Mouse (Mus musculus) neural tube, embryonic 13.5 days (tissue): ENCODE measurements at regions not wholly inside any gene's neighbourhood (a gene's known extent, or its start where the extent isn't known, plus 50 kb on each side); places are given as distances from the start of the nearest gene placed in this dataset.

ENCODE experiments used
- ATAC-seq: fragments of 200-750 bp; cut with Nextera tagmentation; 2 replicates; pipeline ENCODE4 v1.8.0; 2017; ENCODE audit warnings: low read depth, mild to moderate bottlenecking, moderate TSS enrichment, moderate library complexity
- H3K27ac ChIP-seq: fragments of 300-500 bp; sonication (generic); replicated peaks from 2 replicates; pipeline ENCODE4 v1.5.1; 2015; ENCODE audit warnings: moderate library complexity, mild to moderate bottlenecking, inconsistent platforms
- H3K27me3 ChIP-seq: fragments of 300-500 bp; sonication (generic); 2 replicates; pipeline ENCODE4 v1.6.1; 2015; ENCODE audit warnings: mild to moderate bottlenecking, inconsistent platforms
- H3K36me3 ChIP-seq: fragments of 300-500 bp; sonication (generic); 2 replicates; pipeline ENCODE4 v1.6.1; 2015; ENCODE audit warnings: mild to moderate bottlenecking, inconsistent platforms
- H3K4me1 ChIP-seq: fragments of 300-500 bp; sonication (generic); replicated peaks from 2 replicates; pipeline ENCODE4 v1.6.1; 2015; ENCODE audit warnings: inconsistent platforms
- H3K4me2 ChIP-seq: fragments of 300-500 bp; sonication (generic); 2 replicates; pipeline ENCODE4 v1.6.1; 2015; ENCODE audit warnings: inconsistent platforms, mild to moderate bottlenecking, moderate library complexity
- H3K4me3 ChIP-seq: fragments of 300-500 bp; sonication (generic); 2 replicates; pipeline ENCODE4 v1.5.1; 2015; ENCODE audit warnings: mild to moderate bottlenecking, inconsistent platforms
- H3K9ac ChIP-seq: fragments of 300-500 bp; sonication (generic); 2 replicates; pipeline ENCODE4 v1.6.1; 2015; ENCODE audit warnings: moderate library complexity, mild to moderate bottlenecking, inconsistent platforms
- H3K9me3 ChIP-seq: fragments of 300-500 bp; sonication (generic); 2 replicates; pipeline ENCODE4 v1.6.1; 2016; ENCODE audit warnings: inconsistent platforms
- WGBS: fragments of 180-500 bp; shearing (Covaris S2); methylation state at CpG from one replicate; pipeline ENCODE4 v1.1.7; 2015; 5-methylcytosine and 5-hydroxymethylcytosine counted together

- no peak overlapping the region for H3K9ac ChIP-seq
- 56% methylated on average over 4 of the region's 4 CpGs for WGBS
- H3K9me3 ChIP-seq, result no peaks in the 10 kb centered on the region
- no peak overlapping the region for H3K4me2 ChIP-seq
- no peak for ATAC-seq
- H3K4me1 ChIP-seq, result peaks cover 32% of the 10 kb centered on the region
- H3K4me3 ChIP-seq, result no peak overlapping the region
- no peak overlapping the region for H3K27ac ChIP-seq
- peaks cover 18% of the 10 kb centered on the region for H3K27me3 ChIP-seq
- no peaks in the 10 kb centered on the region for H3K36me3 ChIP-seq
These were observed 135.4 kb upstream of the Gm12830 start for GRCm38 (mm10) chr4:114686091-114686490.

- WGBS, result 20% methylated on average over 16 of the region's 16 CpGs
- no peaks in the 10 kb centered on the region for H3K36me3 ChIP-seq
- no peak for ATAC-seq
- no peak overlapping the region for H3K4me3 ChIP-seq
- no peaks in the 10 kb centered on the region for H3K9me3 ChIP-seq
- peaks cover 30% of the 10 kb centered on the region for H3K27me3 ChIP-seq
- H3K4me1 ChIP-seq, result peaks cover 24% of the 10 kb centered on the region
- H3K27ac ChIP-seq, result no peak overlapping the region
- H3K9ac ChIP-seq, result no peak overlapping the region
- H3K4me2 ChIP-seq, result no peak overlapping the region
These were observed 133.1 kb upstream of the Gm12830 start for GRCm38 (mm10) chr4:114688356-114688972.

GRCm38 (mm10) chr4:114688973-114689371 is 132.6 kb upstream of the Gm12830 start:
- no peak for ATAC-seq
- H3K27ac ChIP-seq, result no peak overlapping the region
- no peak overlapping the region for H3K4me3 ChIP-seq
- WGBS, result 70% methylated on average over 6 of the region's 6 CpGs
- no peaks in the 10 kb centered on the region for H3K9me3 ChIP-seq
- peaks cover 28% of the 10 kb centered on the region for H3K27me3 ChIP-seq
- no peaks in the 10 kb centered on the region for H3K36me3 ChIP-seq
- no peak overlapping the region for H3K4me2 ChIP-seq
- peaks cover 23% of the 10 kb centered on the region for H3K4me1 ChIP-seq
- no peak overlapping the region for H3K9ac ChIP-seq

- Histone ChIP-seq H3K36me3 (no peaks in the 10 kb centered on the region), H3K4me1 (no peaks in the 10 kb centered on the region), H3K9ac (no peak overlapping the region), H3K27me3 (peaks cover 6% of the 10 kb centered on the region; the same call in 1 of the 2 replicates), H3K27ac (no peak overlapping the region), H3K4me2 (no peak overlapping the region), H3K9me3 (no peaks in the 10 kb centered on the region), H3K4me3 (no peak overlapping the region)
- no peak for ATAC-seq
- 63% methylated on average over 4 of the region's 4 CpGs for WGBS
These were observed 115.9 kb upstream of the Gm12830 start for GRCm38 (mm10) chr4:114705586-114705985.

- no peaks in the 10 kb centered on the region; the same call in 1 of the 2 replicates for H3K27me3 ChIP-seq
- ATAC-seq, result no peak
- H3K4me3 ChIP-seq, result no peak overlapping the region
- no peak overlapping the region for H3K27ac ChIP-seq
- H3K9me3 ChIP-seq, result no peaks in the 10 kb centered on the region
- peaks cover 19% of the 10 kb centered on the region for H3K4me1 ChIP-seq
- no peak overlapping the region for H3K9ac ChIP-seq
- no peak overlapping the region for H3K4me2 ChIP-seq
- no peaks in the 10 kb centered on the region for H3K36me3 ChIP-seq
- 63% methylated on average over 3 of the region's 3 CpGs for WGBS
These were observed 111.2 kb upstream of the Gm12830 start for GRCm38 (mm10) chr4:114710182-114710909.

GRCm38 (mm10) chr4:114711082-114711481 is 110.4 kb upstream of the Gm12830 start:
- Histone ChIP-seq H3K4me1 (peaks cover 19% of the 10 kb centered on the region), H3K36me3 (no peaks in the 10 kb centered on the region), H3K9ac (no peak overlapping the region), H3K4me2 (no peak overlapping the region), H3K9me3 (no peaks in the 10 kb centered on the region), H3K27ac (no peak overlapping the region), H3K4me3 (no peak overlapping the region), H3K27me3 (no peaks in the 10 kb centered on the region)
- WGBS, result 76% methylated on average over 3 of the region's 3 CpGs
- no peak for ATAC-seq

- no peaks in the 10 kb centered on the region for H3K9me3 ChIP-seq
- H3K4me2 ChIP-seq, result no peak overlapping the region
- peaks cover 19% of the 10 kb centered on the region for H3K4me1 ChIP-seq
- no peak overlapping the region for H3K4me3 ChIP-seq
- H3K27ac ChIP-seq, result no peak overlapping the region
- H3K36me3 ChIP-seq, result no peaks in the 10 kb centered on the region
- H3K27me3 ChIP-seq, result no peaks in the 10 kb centered on the region
- no peak overlapping the region for H3K9ac ChIP-seq
- 27% methylated on average over 7 of the region's 7 CpGs for WGBS
- ATAC-seq, result 0 out of 2 replicates have a peak, but pooled peaks have one; percentile 27
These were observed 109.4 kb upstream of the Gm12830 start for GRCm38 (mm10) chr4:114712005-114712665.

GRCm38 (mm10) chr4:114712921-114713527 is 108.5 kb upstream of the Gm12830 start:
- no peaks in the 10 kb centered on the region for H3K36me3 ChIP-seq
- H3K27ac ChIP-seq, result no peak overlapping the region
- ATAC-seq, result no peak
- peaks cover 5% of the 10 kb centered on the region; the same call in 1 of the 2 replicates for H3K9me3 ChIP-seq
- H3K4me1 ChIP-seq, result peaks cover 19% of the 10 kb centered on the region
- H3K9ac ChIP-seq, result no peak overlapping the region
- no peak overlapping the region for H3K4me2 ChIP-seq
- WGBS, result 69% methylated on average over 4 of the region's 4 CpGs
- H3K27me3 ChIP-seq, result no peaks in the 10 kb centered on the region
- H3K4me3 ChIP-seq, result no peak overlapping the region

- WGBS, result 72% methylated on average over 2 of the region's 2 CpGs
- ATAC-seq, result no peak
These were observed 104.8 kb upstream of the Gm12830 start for GRCm38 (mm10) chr4:114716703-114717102.

GRCm38 (mm10) chr4:114720696-114721095 is 100.8 kb upstream of the Gm12830 start:
- 69% methylated on average over 3 of the region's 3 CpGs for WGBS
- peaks cover 5% of the 10 kb centered on the region; the same call in 1 of the 2 replicates for H3K9me3 ChIP-seq
- H3K4me1 ChIP-seq, result no peaks in the 10 kb centered on the region
- H3K27ac ChIP-seq, result no peak overlapping the region
- H3K4me3 ChIP-seq, result no peak overlapping the region
- H3K9ac ChIP-seq, result no peak overlapping the region
- H3K4me2 ChIP-seq, result no peak overlapping the region
- ATAC-seq, result no peak
- no peaks in the 10 kb centered on the region for H3K27me3 ChIP-seq
- no peaks in the 10 kb centered on the region for H3K36me3 ChIP-seq

More at GRCm38 (mm10) chr4:114716703-114717102, 104.8 kb upstream of the Gm12830 start:
- Histone ChIP-seq H3K27me3 (no peaks in the 10 kb centered on the region), H3K4me2 (no peak overlapping the region), H3K9ac (no peak overlapping the region), H3K9me3 (peaks cover 5% of the 10 kb centered on the region; the same call in 1 of the 2 replicates), H3K4me1 (peaks cover 19% of the 10 kb centered on the region), H3K36me3 (no peaks in the 10 kb centered on the region), H3K4me3 (no peak overlapping the region), H3K27ac (no peak overlapping the region)

- peaks cover 5% of the 10 kb centered on the region; the same call in 1 of the 2 replicates for H3K9me3 ChIP-seq
- no peak for ATAC-seq
- no peaks in the 10 kb centered on the region for H3K27me3 ChIP-seq
- H3K4me2 ChIP-seq, result no peak overlapping the region
- H3K9ac ChIP-seq, result no peak overlapping the region
- H3K4me1 ChIP-seq, result no peaks in the 10 kb centered on the region
- no peak overlapping the region for H3K27ac ChIP-seq
- no peaks in the 10 kb centered on the region for H3K36me3 ChIP-seq
- no peak overlapping the region for H3K4me3 ChIP-seq
- WGBS, result 65% methylated on average over 2 of the region's 2 CpGs
These were observed 100.1 kb upstream of the Gm12830 start for GRCm38 (mm10) chr4:114721386-114721785.
